Mouse (Mus musculus): ENCODE data around the gene Ctsz.

DNA sequence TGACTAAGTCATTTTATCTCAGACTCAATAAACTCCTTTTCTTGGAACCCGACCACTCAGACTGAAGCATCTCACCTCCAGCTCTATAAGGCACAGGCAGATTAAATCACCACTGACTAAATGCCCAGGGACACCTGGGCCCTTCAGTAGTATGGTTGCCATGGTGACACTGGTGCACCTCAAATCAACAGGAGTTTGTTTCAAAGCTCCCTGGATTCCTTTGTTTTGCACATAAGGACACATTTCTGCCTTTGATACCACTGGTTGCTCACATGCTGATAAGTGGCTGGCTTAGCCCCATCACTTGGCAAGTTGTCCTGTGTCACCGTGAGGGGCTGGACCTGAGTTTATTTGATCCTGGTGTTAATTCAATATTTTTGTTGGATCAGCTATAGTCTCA is 20.5 kb upstream of the Ctsz start:
- TF ChIP-seq CTCF (IDR thresholded peaks at IDR 0.05; ENCODE audit: extremely low read depth, insufficient read depth, insufficient read length, insufficient replicate concordance) (no peak), POLR2A (IDR thresholded peaks at IDR 0.05; ENCODE audit: low read depth, low read length) (no peak)
